Mouse (Mus musculus) liver, embryonic 14.5 days (tissue): ENCODE data around the gene Alkbh1. TPM values are rescaled to one million over a fixed set of nuclear protein-coding genes. Genes with fewer than 3 reads are reported as not detected.
"Not testable (repeated sequence)": the region's sequence is repeated elsewhere in the genome, so short reads cannot be mapped to it uniquely, and the experiment has no call there.

Experiments used
- ATAC-seq: fragments of 200-750 bp; cut with Nextera tagmentation; 2 replicates; pipeline ENCODE4 v1.8.0; 2017; ENCODE audit warnings: moderate number of reproducible peaks, mild to moderate bottlenecking, moderate library complexity; ENCODE audit not compliant: insufficient read depth
- DNase-seq, 3 experiments: peaks; one replicate each; pipeline ENCODE4 v3.0.0-alpha.2; 2012 to 2013; ENCODE audit warnings: low read depth in 3 of 3, low spot score in 3 of 3
- H3K27ac ChIP-seq: fragments of 300-500 bp; sonication (generic); 2 replicates; pipeline ENCODE4 v1.5.1; 2014; ENCODE audit warnings: moderate library complexity, mild to moderate bottlenecking, control low read depth, inconsistent platforms
- H3K27me3 ChIP-seq: fragments of 300-500 bp; sonication (generic); 2 replicates; pipeline ENCODE4 v1.6.1; 2014; ENCODE audit warnings: mild to moderate bottlenecking, low read length, moderate library complexity; ENCODE audit not compliant: control insufficient read depth, insufficient read depth
- H3K36me3 ChIP-seq: fragments of 300-500 bp; sonication (generic); replicated peaks from 2 replicates; pipeline ENCODE4 v1.6.1; 2014; ENCODE audit warnings: low read depth; ENCODE audit not compliant: control insufficient read depth, insufficient read depth
- H3K4me1 ChIP-seq, 2 experiments: fragments of 200-500 bp in 1 of 2; fragments of 300-500 bp in 1 of 2; sonication (generic) in 1 of 2; replicated peaks; 2 replicates each; pipeline ENCODE4 v1.6.1; 2012 to 2014; ENCODE audit warnings: antibody characterized with exemption in 1 of 2, inconsistent platforms in 1 of 2, low read length in 1 of 2; ENCODE audit not compliant: control insufficient read depth in 2 of 2, insufficient read depth in 2 of 2
- H3K4me2 ChIP-seq: fragments of 300-500 bp; sonication (generic); 2 replicates; pipeline ENCODE4 v1.6.1; 2014; ENCODE audit warnings: low read depth, mild to moderate bottlenecking, control low read depth, moderate library complexity
- H3K4me3 ChIP-seq, 2 experiments: fragments of 200-500 bp in 1 of 2; fragments of 300-500 bp in 1 of 2; sonication (generic) in 1 of 2; 2 replicates each; pipeline ENCODE4 v1.5.1; 2012 to 2014; ENCODE audit warnings: low read depth in 2 of 2, low read length in 2 of 2, mild to moderate bottlenecking in 2 of 2, control low read depth in 1 of 2, inconsistent platforms in 1 of 2, moderate library complexity in 1 of 2; ENCODE audit not compliant: insufficient read depth in 1 of 2
- H3K9ac ChIP-seq: fragments of 300-500 bp; sonication (generic); replicated peaks from 2 replicates; pipeline ENCODE4 v1.6.1; 2014; ENCODE audit warnings: mild to moderate bottlenecking, control low read depth, moderate library complexity
- H3K9me3 ChIP-seq: fragments of 300-500 bp; sonication (generic); 2 replicates; pipeline ENCODE4 v1.6.1; 2016; ENCODE audit warnings: low read length, mixed read lengths; ENCODE audit not compliant: control insufficient read depth
- CTCF ChIP-seq: IDR thresholded peaks from 2 replicates; pipeline ENCODE4 v1.5.1; 2016; ENCODE audit warnings: antibody characterized with exemption, low read depth, control low read depth
- EP300 ChIP-seq: IDR thresholded peaks from 2 replicates; pipeline ENCODE4 v1.6.1; 2016; ENCODE audit warnings: antibody characterized with exemption, low read depth
- WGBS: fragments of 180-500 bp; shearing (Covaris S2); extraction: QIAGEN DNeasy Blood & Tissue Kit; methylation state at CpG from one replicate; pipeline ENCODE4 v1.1.7; 2014; ENCODE audit not compliant: insufficient replicate concordance; 5-methylcytosine and 5-hydroxymethylcytosine counted together
- polyA plus RNA-seq, 2 experiments: library from polyadenylated mRNA; depleted of rRNA in 1 of 2; stranded (reverse) in 1 of 2; unstranded in 1 of 2; fragments of >200 nt; fragmentation: Nextera tagmentation in 1 of 2; extraction: Ambion mirVana in 1 of 2; gene quantifications; 2 replicates each; pipeline versions ENCODE4 v1.2.1 to v1.2.3; 2012 to 2014

The Alkbh1 gene
- polyA plus RNA-seq (2012; rRNA removed) (12.0 and 16.3 TPM in 2 replicates), polyA plus RNA-seq (2014; fragmentation: Nextera tagmentation; extraction: Ambion mirVana) (10.4 TPM in 2 replicates)

DNA sequence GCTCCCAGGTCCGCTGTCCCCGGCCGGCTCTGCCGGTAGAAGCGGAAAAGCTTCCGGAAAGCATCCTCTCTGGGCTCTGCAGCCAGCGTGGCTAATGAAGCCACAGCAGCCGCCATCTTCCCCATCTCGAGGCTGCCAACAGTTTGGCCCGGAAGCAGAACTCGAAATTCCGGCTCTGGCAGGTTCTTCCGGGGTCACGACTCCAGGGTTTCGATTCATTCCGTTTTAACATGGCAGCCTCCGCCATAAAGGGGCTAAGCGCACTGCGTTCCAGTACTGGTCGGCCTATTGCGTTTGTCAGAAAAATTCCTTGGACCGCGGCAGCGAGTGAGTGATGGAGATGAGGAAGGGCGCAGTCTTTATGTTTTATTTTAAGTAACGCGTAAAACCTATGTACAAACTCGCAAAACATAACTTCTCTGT lies at the start of gene Alkbh1, which contains the start of gene Slirp:
Alkbh1 (minus strand) TSS at position 318 of the 423 bp plus-strand sequence.
Slirp (plus strand) TSS at position 197 of the 423 bp plus-strand sequence.
- WGBS: under 1% methylated on average over 28 of the region's 28 CpGs
- H3K9ac ChIP-seq: peak within 1 kb of the TSS; percentile 96
- peak within 1 kb of the TSS; percentile 89 to 99 for H3K4me3 ChIP-seq
- peaks cover 12 to 13% of the 10 kb centered on the region in 2 experiments for H3K4me1 ChIP-seq
- DNase-seq (peak; percentile 78 to 84 (median 79)), ATAC-seq (peak; percentile 88)
- H3K4me2 ChIP-seq: peak within 1 kb of the TSS; percentile 74
- no peaks in the 10 kb centered on the region for H3K9me3 ChIP-seq
- no peak for TF ChIP-seq CTCF
- 0 out of 2 replicates have a peak, but pooled peaks have one; percentile 21 for TF ChIP-seq EP300
- H3K27me3 ChIP-seq: no peaks in the 10 kb centered on the region
- peaks cover 42% of the 10 kb centered on the region for H3K36me3 ChIP-seq
- peak within 1 kb of the TSS; percentile 40 for H3K27ac ChIP-seq

DNA sequence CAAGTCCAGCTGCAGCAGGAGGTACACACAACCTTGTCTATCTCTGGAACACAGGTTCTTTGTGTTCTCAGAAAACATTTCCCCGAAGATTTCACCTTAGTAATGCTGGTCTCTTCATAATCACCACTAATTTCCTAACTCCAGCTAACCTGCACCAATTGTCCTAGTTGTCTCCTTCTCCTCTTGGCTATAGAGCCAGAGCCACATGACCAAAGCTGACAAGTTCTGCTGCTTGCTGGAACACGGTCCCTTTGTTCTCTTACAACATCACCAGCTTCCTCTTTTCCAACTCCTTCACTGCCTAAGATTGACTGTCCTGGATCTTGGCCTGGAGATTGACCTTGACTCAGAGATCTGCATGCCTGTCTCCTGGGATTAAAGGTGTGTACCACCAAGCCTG lies 44.9 kb upstream of the Alkbh1 start:
- H3K4me1 ChIP-seq, H3K27me3 ChIP-seq, H3K4me3 ChIP-seq, H3K27ac ChIP-seq, H3K4me2 ChIP-seq, H3K9ac ChIP-seq, H3K9me3 ChIP-seq, H3K36me3 ChIP-seq, ATAC-seq, DNase-seq: not testable (repeated sequence)
- WGBS: 22% methylated on average over 2 of the region's 2 CpGs

DNA sequence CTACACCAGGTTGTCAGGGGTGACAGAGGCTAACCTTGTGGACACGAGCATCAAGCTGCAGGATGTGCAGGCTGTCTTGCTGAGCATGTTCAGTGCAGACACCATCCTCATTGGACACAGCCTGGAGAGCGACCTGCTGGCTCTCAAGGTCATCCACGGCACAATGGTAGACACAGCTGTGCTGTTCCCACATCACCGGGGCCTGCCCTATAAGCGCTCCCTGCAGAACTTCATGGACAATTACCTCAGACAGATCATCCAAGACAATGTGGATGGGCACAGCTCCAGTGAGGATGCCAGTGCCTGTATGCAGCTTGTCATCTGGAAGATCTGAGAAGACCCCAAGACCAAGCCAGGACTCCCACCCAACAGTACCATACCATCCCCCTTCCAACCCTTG lies 38.7 kb upstream of the Alkbh1 start:
- H3K27ac ChIP-seq, H3K9ac ChIP-seq, H3K4me2 ChIP-seq, DNase-seq, ATAC-seq, H3K4me3 ChIP-seq, H3K4me1 ChIP-seq, H3K27me3 ChIP-seq, H3K9me3 ChIP-seq, H3K36me3 ChIP-seq: not testable (repeated sequence)
- 77% methylated on average over 5 of the region's 5 CpGs for WGBS

DNA sequence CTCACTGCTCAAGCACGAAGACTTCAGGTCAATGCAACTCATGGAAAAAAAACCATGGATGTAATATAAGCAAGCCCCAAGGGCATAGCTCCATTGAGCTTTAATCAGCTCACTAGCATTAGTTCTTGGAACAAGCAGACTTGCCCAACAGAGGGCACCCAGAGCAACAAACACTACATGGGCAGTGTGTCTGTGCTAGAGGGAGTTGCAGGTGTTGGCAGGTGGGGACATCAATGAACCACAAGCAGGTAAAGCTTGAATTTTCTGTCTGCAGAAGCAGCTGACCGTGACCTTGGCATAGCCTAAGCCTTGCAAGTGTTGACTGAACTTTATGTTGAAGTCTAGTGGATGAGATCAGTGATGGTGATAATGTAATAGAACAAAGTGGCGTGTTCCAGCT lies 30.9 kb upstream of the Alkbh1 start:
- peaks cover 9 to 11% of the 10 kb centered on the region in 2 experiments for H3K4me1 ChIP-seq
- H3K27ac ChIP-seq: no peak overlapping the region
- no peaks in the 10 kb centered on the region for H3K9me3 ChIP-seq
- H3K9ac ChIP-seq: no peak overlapping the region
- ATAC-seq (no peak), DNase-seq (no peak)
- TF ChIP-seq EP300 (no peak), CTCF (no peak)
- H3K27me3 ChIP-seq: no peaks in the 10 kb centered on the region
- H3K36me3 ChIP-seq: no peaks in the 10 kb centered on the region
- no peak overlapping the region for H3K4me2 ChIP-seq
- WGBS: 51% methylated on average over 3 of the region's 3 CpGs
- no peak overlapping the region for H3K4me3 ChIP-seq

DNA sequence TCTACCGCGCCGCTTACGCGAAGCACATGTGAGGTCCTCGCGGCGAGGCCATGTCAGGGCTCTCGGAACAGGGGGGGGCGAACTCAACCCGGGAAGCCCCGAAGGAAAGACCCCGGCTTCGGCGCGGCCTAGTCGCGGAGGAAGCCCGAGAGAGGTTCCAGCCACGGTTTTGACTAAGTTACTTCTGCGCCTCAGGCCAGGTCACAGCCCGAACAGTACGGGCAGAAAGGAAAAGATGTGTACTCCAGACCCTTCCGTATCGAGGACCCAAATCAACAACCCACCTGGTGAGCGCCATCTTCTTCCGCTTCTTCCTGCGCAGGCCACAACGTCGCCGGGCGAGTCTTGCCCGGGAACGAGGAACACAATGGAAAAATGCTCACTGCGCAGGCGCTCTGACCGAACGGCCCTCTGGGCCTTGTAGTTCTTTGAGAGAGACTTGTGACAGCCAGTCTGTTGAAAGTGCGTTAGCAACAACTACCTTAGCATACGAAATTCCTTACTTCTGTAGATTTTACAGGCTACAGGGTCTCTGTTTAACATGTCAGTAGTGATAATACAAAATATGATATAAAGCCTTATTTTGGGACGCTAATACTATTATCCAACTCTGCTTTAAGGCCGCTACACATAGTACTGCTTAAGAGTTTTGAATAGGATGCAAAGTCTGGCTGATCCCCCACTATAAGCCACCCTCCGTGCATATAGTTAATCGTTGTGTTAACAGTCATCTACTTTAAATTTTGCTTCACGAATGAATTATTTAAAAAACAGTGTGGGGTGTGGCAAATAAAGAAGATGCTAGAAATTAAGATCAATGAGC lies 28.4 kb upstream of the Alkbh1 start, which contains the start of gene Snw1:
Snw1 (minus strand) TSS at position 311 of the 823 bp plus-strand sequence.
- Histone ChIP-seq H3K36me3 (peaks cover 14% of the 10 kb centered on the region), H3K9ac (peak within 1 kb of the TSS; percentile 97), H3K27ac (peak within 1 kb of the TSS; percentile 51), H3K4me1 (peaks cover 9 to 11% of the 10 kb centered on the region in 2 experiments), H3K27me3 (no peaks in the 10 kb centered on the region), H3K4me2 (peak within 1 kb of the TSS; percentile 73), H3K9me3 (no peaks in the 10 kb centered on the region), H3K4me3 (peak within 1 kb of the TSS; percentile 93)
- 3% methylated on average over 44 of the region's 45 CpGs for whole genome bisulfite sequencing
- TF ChIP-seq CTCF: no peak
- 0 out of 2 replicates have a peak, but pooled peaks have one; percentile 34 for TF ChIP-seq EP300
- peak; percentile 94 for ATAC-seq
- peak; percentile 89 to 92 (median 90) for DNase-seq
